Mouse (Mus musculus): ENCODE measurements around the gene Cebpb. TPM values are rescaled to one million over a fixed set of nuclear protein-coding genes. Genes with fewer than 3 reads are reported as not detected.

Gene Cebpb
- total RNA-seq, 4 experiments from 2014 or later = 91.8 to 623 (median 239) TPM

GRCm38 (mm10) chr2:167691871-167692661, 3.4 kb downstream of the Cebpb start:
- DNase-seq = no peak

- DNase-seq = no peak
These were observed 4.1 kb downstream of the Cebpb start for GRCm38 (mm10) chr2:167692831-167693230.

GRCm38 (mm10) chr2:167693540-167693939, 4.8 kb downstream of the Cebpb start:
- no peak for DNase-seq

GRCm38 (mm10) chr2:167694244-167694643, 5.5 kb downstream of the Cebpb start:
- no peak for DNase-seq

- DNase-seq = no peak
These were observed 6.2 kb downstream of the Cebpb start for GRCm38 (mm10) chr2:167694963-167695362.

GRCm38 (mm10) chr2:167695491-167695890, 6.8 kb downstream of the Cebpb start:
- DNase-seq = no peak

GRCm38 (mm10) chr2:167696143-167696542, 7.4 kb downstream of the Cebpb start:
- DNase-seq = no peak

- DNase-seq = peak; percentile 85
These were observed 9.2 kb downstream of the Cebpb start for GRCm38 (mm10) chr2:167697902-167698301.

- no peak for DNase-seq
These were observed 11.3 kb downstream of the Cebpb start for GRCm38 (mm10) chr2:167700018-167700417.

- no peak for DNase-seq
These were observed 12.8 kb downstream of the Cebpb start for GRCm38 (mm10) chr2:167701472-167701871.

- no peak for DNase-seq
These were observed 13.4 kb downstream of the Cebpb start for GRCm38 (mm10) chr2:167702126-167702525.

GRCm38 (mm10) chr2:167704409-167704808, 15.7 kb downstream of the Cebpb start:
- no peak for DNase-seq

GRCm38 (mm10) chr2:167706183-167706939, 17.6 kb downstream of the Cebpb start:
- DNase-seq = peak; percentile 70

- DNase-seq = no peak
These were observed 19.7 kb downstream of the Cebpb start for GRCm38 (mm10) chr2:167708373-167708772.

- DNase-seq = no peak
These were observed 21.3 kb downstream of the Cebpb start for GRCm38 (mm10) chr2:167709969-167710368.

- DNase-seq = no peak
These were observed 21.9 kb downstream of the Cebpb start for GRCm38 (mm10) chr2:167710574-167710973.

- DNase-seq = no peak
These were observed 24.4 kb downstream of the Cebpb start for GRCm38 (mm10) chr2:167712872-167713821.

- DNase-seq = no peak
These were observed 25.6 kb downstream of the Cebpb start for GRCm38 (mm10) chr2:167714298-167714697.

GRCm38 (mm10) chr2:167715008-167715407, 26.3 kb downstream of the Cebpb start:
- DNase-seq = no peak

- DNase-seq = no peak
These were observed 28.5 kb downstream of the Cebpb start for GRCm38 (mm10) chr2:167717208-167717607.

GRCm38 (mm10) chr2:167719520-167719919, 30.8 kb downstream of the Cebpb start:
- no peak for DNase-seq

GRCm38 (mm10) chr2:167721159-167721882, 32.6 kb downstream of the Cebpb start:
- no peak for DNase-seq

Data from adrenal gland, adult 8-10 months (tissue).